Mouse (Mus musculus) kidney, postnatal 0 days (tissue): ENCODE results near the gene Mfn1. TPM values are rescaled to one million over a fixed set of nuclear protein-coding genes. Genes with fewer than 3 reads are reported as not detected.

ENCODE experiments used
- ATAC-seq: fragments of 200-750 bp; cut with Nextera tagmentation; replicated peaks from 2 replicates; pipeline ENCODE4 v1.8.0; 2017; ENCODE audit warnings: low read depth, moderate number of reproducible peaks, moderate TSS enrichment, moderate library complexity; ENCODE audit not compliant: low FRiP score
- DNase-seq: peaks from one replicate; pipeline ENCODE4 v3.0.0-alpha.2; 2016; ENCODE audit warnings: low spot score
- H3K27ac ChIP-seq: fragments of 300-500 bp; sonication (generic); 2 replicates; pipeline ENCODE4 v1.5.1; 2014; ENCODE audit warnings: mild to moderate bottlenecking
- H3K27me3 ChIP-seq: fragments of 300-500 bp; sonication (generic); 2 replicates; pipeline ENCODE4 v1.6.1; 2014; ENCODE audit warnings: low read length, mixed read lengths; ENCODE audit not compliant: insufficient read depth
- H3K36me3 ChIP-seq: fragments of 300-500 bp; sonication (generic); 2 replicates; pipeline ENCODE4 v1.6.1; 2014; ENCODE audit warnings: low read length, mixed read lengths; ENCODE audit not compliant: insufficient read depth
- H3K4me1 ChIP-seq: fragments of 300-500 bp; sonication (generic); replicated peaks from 2 replicates; pipeline ENCODE4 v1.6.1; 2014; ENCODE audit warnings: antibody characterized with exemption, low read length, mixed read lengths; ENCODE audit not compliant: insufficient read depth
- H3K4me2 ChIP-seq: fragments of 300-500 bp; sonication (generic); 2 replicates; pipeline ENCODE4 v1.6.1; 2014; ENCODE audit warnings: mild to moderate bottlenecking, low read length, moderate library complexity, mixed read lengths
- H3K4me3 ChIP-seq: fragments of 300-500 bp; sonication (generic); replicated peaks from 2 replicates; pipeline ENCODE4 v1.5.1; 2014; ENCODE audit warnings: low read depth, low read length
- H3K9ac ChIP-seq: fragments of 300-500 bp; sonication (generic); 2 replicates; pipeline ENCODE4 v1.6.1; 2014; ENCODE audit warnings: low read depth, low read length
- H3K9me3 ChIP-seq: fragments of 300-500 bp; sonication (generic); replicated peaks from 2 replicates; pipeline ENCODE4 v1.6.1; 2016; ENCODE audit warnings: low read length, inconsistent platforms, mixed read lengths
- CTCF ChIP-seq: IDR thresholded peaks from 2 replicates; pipeline ENCODE4 v1.5.1; 2016; ENCODE audit warnings: antibody characterized with exemption, low read depth, mild to moderate bottlenecking, moderate library complexity
- WGBS: fragments of 180-500 bp; shearing (Covaris S2); extraction: QIAGEN DNeasy Blood & Tissue Kit; methylation state at CpG from one replicate; pipeline ENCODE4 v1.1.7; 2014; 5-methylcytosine and 5-hydroxymethylcytosine counted together
- polyA plus RNA-seq: library from polyadenylated mRNA; unstranded; fragments of >200 nt; fragmentation: Nextera tagmentation; extraction: Ambion mirVana; gene quantifications from 2 replicates; pipeline ENCODE4 v1.2.1, GENCODE M21; 2015

Gene Mfn1
- polyA plus RNA-seq, 1 experiment from 2014 or later, result 34.9 TPM

- Histone ChIP-seq H3K27ac (no peak overlapping the region), H3K36me3 (no peaks in the 10 kb centered on the region), H3K4me3 (no peak overlapping the region), H3K9ac (no peak overlapping the region), H3K27me3 (no peaks in the 10 kb centered on the region), H3K4me1 (no peaks in the 10 kb centered on the region; the same call in 1 of the 2 replicates), H3K4me2 (no peak overlapping the region), H3K9me3 (no peaks in the 10 kb centered on the region)
- no peak for TF ChIP-seq CTCF
- no peak for DNase-seq
- ATAC-seq, result no peak
Observed at GRCm38 (mm10) chr3:32490928-32491315, 38.3 kb upstream of the Mfn1 start.

DNA sequence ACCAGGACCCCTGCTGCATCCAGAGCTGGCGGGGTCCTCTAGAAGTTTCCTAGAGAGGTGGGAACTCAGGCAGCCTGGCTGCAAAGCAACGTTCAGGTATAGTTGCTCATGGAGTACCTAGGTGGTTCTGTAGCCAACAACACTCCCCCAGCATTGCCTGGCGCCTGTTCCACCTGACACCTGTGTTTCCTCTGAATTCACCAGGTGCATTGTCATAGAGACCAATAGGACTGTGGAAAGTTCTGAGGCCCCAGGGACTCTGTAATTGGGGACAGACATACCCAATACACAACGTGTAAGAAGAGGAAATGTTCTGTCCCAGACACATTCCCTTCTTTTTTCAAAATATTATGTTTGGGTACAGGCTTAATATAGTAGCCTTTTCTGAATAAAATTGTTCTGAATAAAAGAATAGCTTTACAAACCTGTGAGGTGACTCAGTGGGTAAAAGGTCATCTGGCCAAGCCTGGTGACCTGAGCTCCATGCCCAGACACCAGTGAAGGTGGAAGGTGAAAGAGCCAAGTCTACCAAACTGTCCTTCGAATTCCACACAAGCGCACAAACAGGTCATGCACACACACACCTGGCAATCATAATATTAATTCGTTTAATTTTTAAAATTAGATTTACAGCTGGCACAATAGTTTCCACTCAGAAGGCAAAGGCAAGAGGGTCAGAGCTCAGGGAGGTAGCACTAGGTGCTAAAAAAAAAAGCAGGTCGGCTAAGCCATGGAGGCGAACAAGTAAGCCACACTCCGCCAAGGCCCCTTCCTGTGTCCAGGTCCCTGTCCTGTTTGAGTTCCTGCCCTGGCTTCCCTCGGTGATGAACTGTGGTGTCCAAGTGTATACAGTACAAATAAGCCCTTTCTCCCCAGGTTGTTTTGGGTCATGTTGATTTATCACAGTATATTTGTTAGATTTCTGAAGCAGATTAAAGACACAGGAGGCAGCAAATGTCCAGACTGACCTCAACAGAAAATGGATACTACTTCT lies 36.9 kb upstream of the Mfn1 start, which contains the start of gene Kcnmb3:
Gene Kcnmb3 (minus strand): TSS at position 135 of the 994 bp plus-strand sequence.
- DNase-seq, result no peak
- Histone ChIP-seq H3K27ac (no peak within 1 kb of the TSS), H3K9me3 (no peaks in the 10 kb centered on the region), H3K4me1 (no peaks in the 10 kb centered on the region; the same call in 1 of the 2 replicates), H3K4me3 (no peak within 1 kb of the TSS), H3K36me3 (no peaks in the 10 kb centered on the region), H3K9ac (no peak within 1 kb of the TSS), H3K4me2 (no peak within 1 kb of the TSS), H3K27me3 (no peaks in the 10 kb centered on the region)
- ATAC-seq, result no peak
- WGBS, result 77% methylated on average over 11 of the region's 11 CpGs
- TF ChIP-seq CTCF, result no peak

GRCm38 (mm10) chr3:32494387-32495087 lies 34.7 kb upstream of the Mfn1 start:
- no peaks in the 10 kb centered on the region; the same call in 1 of the 2 replicates for H3K4me1 ChIP-seq
- peak; percentile 45 for TF ChIP-seq CTCF
- no peak for DNase-seq
- H3K27ac ChIP-seq, result no peak overlapping the region
- no peak overlapping the region for H3K4me2 ChIP-seq
- no peaks in the 10 kb centered on the region for H3K27me3 ChIP-seq
- 84% methylated on average over 8 of the region's 8 CpGs for WGBS
- ATAC-seq, result no peak
- no peak overlapping the region for H3K9ac ChIP-seq
- no peak overlapping the region for H3K4me3 ChIP-seq
- H3K9me3 ChIP-seq, result no peaks in the 10 kb centered on the region
- no peaks in the 10 kb centered on the region for H3K36me3 ChIP-seq

- no peak for DNase-seq
- Histone ChIP-seq H3K9ac (no peak overlapping the region), H3K4me2 (no peak overlapping the region), H3K27ac (no peak overlapping the region), H3K36me3 (no peaks in the 10 kb centered on the region), H3K9me3 (no peaks in the 10 kb centered on the region), H3K27me3 (no peaks in the 10 kb centered on the region), H3K4me1 (no peaks in the 10 kb centered on the region; the same call in 1 of the 2 replicates), H3K4me3 (no peak overlapping the region)
- no peak for TF ChIP-seq CTCF
- 63% methylated on average over 8 of the region's 8 CpGs for WGBS
- no peak for ATAC-seq
Observed at GRCm38 (mm10) chr3:32495088-32495770, 34.0 kb upstream of the Mfn1 start.

DNA sequence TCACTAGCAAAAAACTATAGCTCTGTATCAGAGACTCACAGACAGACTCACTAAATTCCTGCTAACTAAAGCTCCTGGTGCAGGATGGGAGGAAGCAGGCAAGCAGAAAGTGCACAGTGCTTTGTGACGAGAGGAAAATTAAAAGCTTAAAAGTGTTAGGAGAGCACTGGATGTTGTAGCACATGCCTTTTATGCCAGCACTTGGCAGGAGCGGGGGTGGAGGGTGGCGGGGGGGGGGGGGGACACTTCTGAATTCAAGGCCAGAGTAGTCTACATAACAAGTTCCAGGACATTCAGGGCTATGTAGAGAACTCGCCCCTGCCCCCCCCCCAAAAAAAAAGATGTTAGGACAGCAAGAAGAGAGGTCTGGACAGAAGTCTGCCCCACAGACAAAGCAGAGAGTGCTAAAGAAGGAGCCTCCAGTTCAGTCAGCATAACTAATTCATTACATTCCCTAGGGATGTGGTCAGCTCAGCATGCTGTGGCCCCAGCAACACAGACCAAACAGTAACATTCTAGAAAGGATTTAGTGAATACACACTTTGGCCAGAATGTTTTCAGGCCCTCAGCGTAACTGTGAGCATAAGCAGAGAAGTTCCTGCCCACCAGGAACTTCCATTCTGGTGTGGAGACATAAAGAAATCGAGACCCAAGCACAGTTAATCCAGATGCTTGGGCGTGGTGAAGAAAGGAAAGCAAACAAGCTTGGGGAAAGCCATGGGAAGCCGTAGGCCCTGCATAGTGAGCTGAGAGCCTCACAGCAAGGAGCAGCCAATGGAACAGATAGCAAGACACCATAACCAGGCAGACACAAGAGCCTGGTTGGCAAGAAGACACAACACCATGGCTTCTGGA lies 33.2 kb upstream of the Mfn1 start:
- no peak for TF ChIP-seq CTCF
- Histone ChIP-seq H3K4me1 (no peaks in the 10 kb centered on the region; the same call in 1 of the 2 replicates), H3K4me3 (no peak overlapping the region), H3K4me2 (no peak overlapping the region), H3K27ac (no peak overlapping the region), H3K9ac (no peak overlapping the region), H3K36me3 (no peaks in the 10 kb centered on the region), H3K9me3 (no peaks in the 10 kb centered on the region), H3K27me3 (no peaks in the 10 kb centered on the region)
- DNase-seq (no peak), ATAC-seq (no peak)
- 66% methylated on average over 8 of the region's 8 CpGs for WGBS
